Mouse (Mus musculus) bone marrow, adult 2 months (tissue): ENCODE measurements around the gene Prr5l. TPM values are rescaled to one million over a fixed set of nuclear protein-coding genes. Genes with fewer than 3 reads are reported as not detected.
"Not testable (repeated sequence)": the region's sequence is repeated elsewhere in the genome, so short reads cannot be mapped to it uniquely, and the experiment has no call there.

Source experiments
- H3K27ac ChIP-seq: fragments of 200-500 bp; 2 replicates; pipeline ENCODE4 v1.5.1; 2012; ENCODE audit warnings: low read depth, mild to moderate bottlenecking, control low read depth, inconsistent platforms, low read length; ENCODE audit not compliant: control insufficient read depth, poor library complexity, insufficient read depth
- H3K4me1 ChIP-seq: fragments of 200-500 bp; 2 replicates; pipeline ENCODE4 v1.6.1; 2011; ENCODE audit warnings: low read length; ENCODE audit not compliant: control insufficient read depth, insufficient read depth
- H3K4me3 ChIP-seq: fragments of 200-500 bp; replicated peaks from 2 replicates; pipeline ENCODE3; 2011; ENCODE audit warnings: mild to moderate bottlenecking, low read depth, low read length, control low read depth; ENCODE audit not compliant: control insufficient read depth
- CTCF ChIP-seq: fragments of 200-500 bp; IDR thresholded peaks from 2 replicates; pipeline ENCODE4 v1.5.1; 2011; ENCODE audit warnings: low read length, control low read depth; ENCODE audit not compliant: control insufficient read depth, insufficient read depth
- POLR2A ChIP-seq: fragments of 200-500 bp; IDR thresholded peaks from 2 replicates; pipeline ENCODE4 v1.6.1; 2011; ENCODE audit warnings: low read depth, mild to moderate bottlenecking, control low read depth, low read length, borderline replicate concordance; ENCODE audit not compliant: control insufficient read depth
- WGBS: fragments of 180-500 bp; shearing (Covaris S2); methylation state at CpG from one replicate; pipeline ENCODE4 v1.1.7; 2018; 5-methylcytosine and 5-hydroxymethylcytosine counted together
- polyA plus RNA-seq: library from polyadenylated mRNA; stranded (reverse); fragments of >200 nt; gene quantifications from 2 replicates; pipeline ENCODE4 v1.2.4, GENCODE M21; 2011; ENCODE audit warnings: low replicate concordance; ENCODE audit not compliant: missing spikeins, insufficient read depth, insufficient read length

The Prr5l gene
- polyA plus RNA-seq, 1 experiment = 8.4 TPM

GRCm38 (mm10) chr2:101757806-101758205 is 125.0 kb downstream of the Prr5l start:
- Histone ChIP-seq H3K4me3 (no peak overlapping the region), H3K27ac (no peak overlapping the region), H3K4me1 (peaks cover 2% of the 10 kb centered on the region; the same call in 1 of the 2 replicates)
- TF ChIP-seq CTCF (no peak), POLR2A (no peak)
- 73% methylated on average over 1 of the region's 1 CpGs for WGBS

GRCm38 (mm10) chr2:101756069-101756753 is 126.6 kb downstream of the Prr5l start:
- Histone ChIP-seq H3K4me3 (no peak overlapping the region), H3K27ac (no peak overlapping the region), H3K4me1 (no peaks in the 10 kb centered on the region; the same call in 1 of the 2 replicates)
- WGBS = 11% methylated on average over 7 of the region's 7 CpGs
- TF ChIP-seq CTCF (no peak), POLR2A (no peak)

- TF ChIP-seq POLR2A = no peak
- no peak for TF ChIP-seq CTCF
- Histone ChIP-seq H3K27ac (no peak overlapping the region), H3K4me1 (no peaks in the 10 kb centered on the region; the same call in 1 of the 2 replicates), H3K4me3 (no peak overlapping the region)
- 14% methylated on average over 11 of the region's 11 CpGs for WGBS
These were observed 127.8 kb downstream of the Prr5l start for GRCm38 (mm10) chr2:101754939-101755555.

- no peak overlapping the region for H3K4me3 ChIP-seq
- WGBS = 58% methylated on average over 4 of the region's 4 CpGs
- TF ChIP-seq CTCF (no peak), POLR2A (no peak)
- H3K4me1 ChIP-seq = no peaks in the 10 kb centered on the region; the same call in 1 of the 2 replicates
- no peak overlapping the region; the same call in 1 of the 2 replicates for H3K27ac ChIP-seq
These were observed 128.4 kb downstream of the Prr5l start for GRCm38 (mm10) chr2:101754428-101754827.

GRCm38 (mm10) chr2:101752979-101753378 is 129.8 kb downstream of the Prr5l start:
- no peak overlapping the region for H3K27ac ChIP-seq
- no peaks in the 10 kb centered on the region; the same call in 1 of the 2 replicates for H3K4me1 ChIP-seq
- H3K4me3 ChIP-seq = no peak overlapping the region
- TF ChIP-seq POLR2A (no peak), CTCF (no peak)
- 88% methylated on average over 6 of the region's 6 CpGs for WGBS

GRCm38 (mm10) chr2:101752402-101752801 is 130.4 kb downstream of the Prr5l start:
- Histone ChIP-seq H3K27ac (no peak overlapping the region), H3K4me3 (no peak overlapping the region), H3K4me1 (no peaks in the 10 kb centered on the region; the same call in 1 of the 2 replicates)
- TF ChIP-seq POLR2A (no peak), CTCF (no peak)
- 20% methylated on average over 7 of the region's 7 CpGs for WGBS

- Histone ChIP-seq H3K4me1 (no peaks in the 10 kb centered on the region), H3K4me3 (no peak overlapping the region), H3K27ac (no peak overlapping the region)
- 72% methylated on average over 4 of the region's 4 CpGs for WGBS
- TF ChIP-seq POLR2A (no peak), CTCF (no peak)
These were observed 131.4 kb downstream of the Prr5l start for GRCm38 (mm10) chr2:101751236-101751922.

- Histone ChIP-seq H3K4me1 (no peaks in the 10 kb centered on the region), H3K27ac (no peak overlapping the region), H3K4me3 (no peak overlapping the region)
- WGBS = 86% methylated on average over 7 of the region's 7 CpGs
- TF ChIP-seq CTCF (no peak), POLR2A (no peak)
These were observed 136.3 kb downstream of the Prr5l start for GRCm38 (mm10) chr2:101746537-101746936.

- 73% methylated on average over 2 of the region's 2 CpGs for WGBS
- H3K4me3 ChIP-seq, H3K27ac ChIP-seq, H3K4me1 ChIP-seq: not testable (repeated sequence)
These were observed 137.2 kb downstream of the Prr5l start for GRCm38 (mm10) chr2:101745656-101746055.
